Mouse (Mus musculus) heart, embryonic 10.5 days (tissue): Measurements from ENCODE around the gene Abcf1. TPM values are rescaled to one million over a fixed set of nuclear protein-coding genes. Genes with fewer than 3 reads are reported as not detected.
"Not testable (repeated sequence)": the region's sequence is repeated elsewhere in the genome, so short reads cannot be mapped to it uniquely, and the experiment has no call there.

Experiments
- DNase-seq: peaks from one replicate; pipeline ENCODE4 v3.0.0-alpha.2; 2017; ENCODE audit warnings: low spot score
- H3K27ac ChIP-seq: fragments of 300-500 bp; sonication (generic); 2 replicates; pipeline ENCODE4 v1.5.1; 2016; ENCODE audit warnings: mild to moderate bottlenecking
- H3K27me3 ChIP-seq: fragments of 300-500 bp; sonication (generic); 2 replicates; pipeline ENCODE4 v1.6.1; 2016; ENCODE audit warnings: mild to moderate bottlenecking; ENCODE audit not compliant: poor library complexity, insufficient read depth, severe bottlenecking
- H3K36me3 ChIP-seq: fragments of 300-500 bp; sonication (generic); 2 replicates; pipeline ENCODE4 v1.6.1; 2016; ENCODE audit warnings: mild to moderate bottlenecking, moderate library complexity
- H3K4me1 ChIP-seq: fragments of 300-500 bp; sonication (generic); 2 replicates; pipeline ENCODE4 v1.6.1; 2016; ENCODE audit warnings: mild to moderate bottlenecking
- H3K4me3 ChIP-seq: fragments of 300-500 bp; sonication (generic); 2 replicates; pipeline ENCODE4 v1.5.1; 2016; ENCODE audit warnings: mild to moderate bottlenecking, moderate library complexity
- H3K9me3 ChIP-seq: fragments of 300-500 bp; sonication (generic); 2 replicates; pipeline ENCODE4 v1.6.1; 2016; ENCODE audit warnings: mild to moderate bottlenecking, moderate library complexity
- WGBS: fragments of 180-500 bp; shearing (Covaris S2); methylation state at CpG from one replicate; pipeline ENCODE4 v1.1.7; 2016; 5-methylcytosine and 5-hydroxymethylcytosine counted together
- polyA plus RNA-seq: library from polyadenylated mRNA; unstranded; fragments of >200 nt; fragmentation: Nextera tagmentation; extraction: Ambion mirVana; gene quantifications from 2 replicates; pipeline ENCODE4 v1.2.1, GENCODE M21; 2016

Gene Abcf1
- polyA plus RNA-seq, 1 experiment from 2014 or later = 81.8 TPM

DNA sequence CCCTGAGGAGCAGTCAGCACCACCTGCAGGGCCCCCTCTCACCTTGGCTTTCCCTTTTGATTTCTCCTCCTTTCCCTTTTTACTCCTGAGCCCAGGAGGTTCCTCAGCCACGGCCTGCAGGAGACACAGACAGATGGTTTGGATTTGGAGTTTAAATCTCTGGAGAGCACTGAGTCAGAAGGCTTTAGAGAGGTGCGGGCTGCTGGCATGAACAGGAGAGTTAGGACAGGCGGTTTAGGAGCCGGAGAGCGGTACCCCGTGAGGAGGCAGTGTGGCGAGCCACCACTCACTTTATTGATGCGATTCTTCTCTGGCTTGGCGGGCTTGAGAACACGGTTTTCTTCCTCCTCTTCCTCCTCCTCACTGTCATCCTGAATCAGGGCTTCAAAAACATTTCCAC, 6.3 kb downstream of the Abcf1 start:
- 92% methylated on average over 10 of the region's 10 CpGs for WGBS
- Histone ChIP-seq H3K4me1 (peaks cover 2% of the 10 kb centered on the region), H3K9me3 (no peaks in the 10 kb centered on the region), H3K27me3 (no peaks in the 10 kb centered on the region), H3K36me3 (peaks cover 80% of the 10 kb centered on the region), H3K27ac (no peak overlapping the region), H3K4me3 (no peak overlapping the region)
- DNase-seq = peak; percentile 58

DNA sequence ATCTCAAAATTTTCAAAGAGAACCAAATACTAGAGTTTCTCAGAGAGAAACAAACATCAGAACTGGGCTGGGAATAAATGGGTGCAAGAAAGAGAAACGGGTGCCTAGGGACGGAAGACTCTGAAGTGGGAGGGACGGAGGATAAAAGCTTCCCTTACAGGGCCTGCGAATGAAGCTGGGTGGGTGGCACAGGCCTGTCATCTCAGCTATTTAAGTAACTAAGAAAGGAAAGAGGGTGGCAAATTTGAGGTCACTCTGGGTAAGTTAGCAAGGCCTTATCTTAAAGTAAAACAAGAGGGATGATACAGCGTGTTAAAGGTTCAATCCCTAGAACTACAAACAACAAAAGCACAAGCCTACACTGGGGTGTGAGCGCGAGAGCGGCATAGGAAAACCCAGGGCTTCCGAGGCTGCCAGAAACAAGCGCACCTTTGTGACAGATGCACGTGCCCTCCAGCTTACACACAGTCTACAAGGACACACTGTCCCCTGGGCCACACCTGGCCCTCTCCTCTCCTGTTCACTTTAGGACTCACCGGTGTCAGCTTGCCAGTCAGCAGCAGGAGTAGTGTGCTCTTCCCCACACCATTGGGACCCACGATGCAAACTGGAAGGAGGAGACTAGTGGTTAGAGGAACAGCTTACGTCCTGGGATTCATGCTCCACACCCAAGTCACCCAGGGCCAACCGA, 10.9 kb downstream of the Abcf1 start:
- Histone ChIP-seq H3K36me3 (peaks cover 88% of the 10 kb centered on the region), H3K27me3 (no peaks in the 10 kb centered on the region), H3K4me1 (no peaks in the 10 kb centered on the region), H3K27ac (no peak overlapping the region), H3K9me3 (no peaks in the 10 kb centered on the region), H3K4me3 (no peak overlapping the region)
- DNase-seq = peak; percentile 69
- WGBS = 95% methylated on average over 15 of the region's 15 CpGs

GRCm38 (mm10) chr17:35954665-35955064, 14.9 kb downstream of the Abcf1 start:
- Histone ChIP-seq H3K27me3 (no peaks in the 10 kb centered on the region), H3K9me3 (no peaks in the 10 kb centered on the region), H3K4me1 (no peaks in the 10 kb centered on the region), H3K4me3 (no peak overlapping the region), H3K36me3 (peaks cover 48% of the 10 kb centered on the region), H3K27ac (no peak overlapping the region)
- DNase-seq = no peak
- 75% methylated on average over 8 of the region's 8 CpGs for WGBS

DNA sequence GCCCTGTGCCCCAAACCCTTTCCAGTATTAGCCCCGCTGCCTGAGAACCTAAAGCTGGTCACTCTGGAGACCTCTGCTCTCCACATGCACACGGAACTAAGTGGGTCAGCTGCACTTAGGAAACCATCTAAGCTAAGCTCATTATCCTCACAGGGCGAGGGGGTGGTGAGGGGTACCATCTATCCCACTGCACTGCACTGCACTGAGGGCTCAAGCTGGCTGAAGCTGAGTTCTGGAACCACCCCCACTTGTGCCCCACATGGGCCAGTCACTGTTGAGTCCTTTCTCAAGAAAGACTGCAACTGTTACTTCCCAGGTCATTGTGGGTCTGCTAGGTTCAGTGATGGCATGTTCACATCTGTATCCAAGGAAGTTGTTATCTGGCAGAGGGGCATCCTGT, 17.0 kb downstream of the Abcf1 start:
- H3K4me1 ChIP-seq, H3K27me3 ChIP-seq, DNase-seq, H3K9me3 ChIP-seq, H3K27ac ChIP-seq, H3K4me3 ChIP-seq: not testable (repeated sequence)
- WGBS = 86% methylated on average over 3 of the region's 3 CpGs
- peaks cover 27% of the 10 kb centered on the region for H3K36me3 ChIP-seq

DNA sequence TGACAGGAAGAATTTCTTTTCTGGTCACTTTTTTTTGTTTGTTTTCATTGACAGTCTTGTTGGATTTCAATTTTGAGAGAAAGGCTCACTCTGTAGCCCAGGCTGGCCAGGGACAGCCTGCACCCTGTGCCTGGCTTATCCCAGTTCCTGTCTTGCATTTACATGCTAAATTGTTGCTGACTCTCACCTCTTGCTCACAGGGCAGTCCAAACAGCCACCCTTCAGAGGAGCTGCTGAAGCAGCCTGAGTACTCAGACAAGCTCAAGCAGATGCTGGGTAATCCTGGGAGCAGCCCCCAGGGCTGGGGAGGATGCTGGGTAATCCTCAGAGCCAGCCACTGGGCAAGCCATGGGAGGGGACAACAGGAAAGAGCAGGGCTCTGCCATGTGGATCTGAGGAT, 18.6 kb downstream of the Abcf1 start:
- H3K4me3 ChIP-seq, H3K4me1 ChIP-seq, H3K9me3 ChIP-seq, H3K27ac ChIP-seq, H3K27me3 ChIP-seq: not testable (repeated sequence)
- peak; percentile 68 for DNase-seq
- peaks cover 11% of the 10 kb centered on the region for H3K36me3 ChIP-seq

GRCm38 (mm10) chr17:35939941-35940340, 29.6 kb downstream of the Abcf1 start:
- WGBS = 48% methylated on average over 1 of the region's 1 CpGs
- H3K36me3 ChIP-seq = no peaks in the 10 kb centered on the region

DNA sequence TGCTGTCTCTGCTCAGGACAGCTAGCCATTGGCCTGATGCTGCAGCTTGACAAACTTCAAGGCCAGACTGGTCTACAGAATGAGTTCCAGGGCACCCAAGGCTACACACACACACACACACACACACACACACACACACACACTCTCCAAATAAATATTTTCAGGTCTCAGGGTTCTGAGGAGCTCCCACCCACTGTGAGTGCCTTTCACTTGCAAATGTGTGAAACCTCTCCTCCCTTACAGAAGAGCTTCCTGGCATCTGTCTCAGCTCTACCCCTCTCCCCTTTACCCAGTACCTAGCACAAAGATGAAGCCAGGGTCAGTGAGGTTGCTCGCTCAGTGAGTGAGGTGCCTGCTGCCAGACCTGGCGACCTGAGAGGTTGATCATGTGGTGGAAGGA, 30.5 kb downstream of the Abcf1 start:
- H3K36me3 ChIP-seq = no peaks in the 10 kb centered on the region
- 0 out of 2 replicates have a peak, but pooled peaks cover 5% of the 10 kb centered on the region for H3K9me3 ChIP-seq
- DNase-seq = no peak
- H3K4me3 ChIP-seq = no peak overlapping the region
- no peak overlapping the region for H3K27ac ChIP-seq
- no peaks in the 10 kb centered on the region for H3K27me3 ChIP-seq
- 37% methylated on average over 2 of the region's 2 CpGs for WGBS
- no peaks in the 10 kb centered on the region for H3K4me1 ChIP-seq

More at GRCm38 (mm10) chr17:35939941-35940340, 29.6 kb downstream of the Abcf1 start:
- Histone ChIP-seq H3K9me3 (0 out of 2 replicates have a peak, but pooled peaks cover 5% of the 10 kb centered on the region), H3K27me3 (no peaks in the 10 kb centered on the region), H3K4me3 (no peak overlapping the region), H3K4me1 (no peaks in the 10 kb centered on the region), H3K27ac (no peak overlapping the region)
- DNase-seq = no peak

- no peaks in the 10 kb centered on the region for H3K27me3 ChIP-seq
- whole genome bisulfite sequencing = 33% methylated on average over 2 of the region's 2 CpGs
- H3K27ac ChIP-seq = no peak overlapping the region
- 0 out of 2 replicates have a peak, but pooled peaks cover 5% of the 10 kb centered on the region for H3K9me3 ChIP-seq
- DNase-seq = peak; percentile 74
- H3K36me3 ChIP-seq = no peaks in the 10 kb centered on the region
- H3K4me1 ChIP-seq = no peaks in the 10 kb centered on the region
- H3K4me3 ChIP-seq = no peak overlapping the region
These were observed 31.7 kb downstream of the Abcf1 start for GRCm38 (mm10) chr17:35937700-35938348.

DNA sequence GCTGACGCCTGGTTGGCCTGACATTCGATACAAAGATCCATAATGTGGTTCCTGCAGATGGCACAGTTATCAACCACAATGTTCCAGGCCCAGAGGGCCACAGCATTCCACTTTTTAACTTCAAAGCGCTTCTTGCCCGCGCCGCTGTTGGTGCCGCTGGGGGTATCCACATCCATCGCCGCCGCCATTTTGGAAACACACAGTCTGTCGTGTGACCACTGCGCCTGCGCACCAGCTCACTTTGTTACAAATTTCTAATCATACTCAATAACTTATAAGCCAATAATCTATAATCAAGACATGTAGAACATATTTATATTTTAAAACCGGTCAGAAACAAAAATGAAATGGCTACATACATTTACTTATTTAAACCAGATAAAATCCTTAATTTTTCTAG, 33.8 kb downstream of the Abcf1 start:
- WGBS = 89% methylated on average over 14 of the region's 14 CpGs
- not testable (repeated sequence) for H3K4me3 ChIP-seq, H3K4me1 ChIP-seq, H3K27ac ChIP-seq, DNase-seq, H3K27me3 ChIP-seq, H3K9me3 ChIP-seq
- H3K36me3 ChIP-seq = peaks cover 16% of the 10 kb centered on the region

- Histone ChIP-seq H3K4me3 (no peak overlapping the region), H3K36me3 (peaks cover 48% of the 10 kb centered on the region), H3K4me1 (no peaks in the 10 kb centered on the region), H3K9me3 (no peaks in the 10 kb centered on the region), H3K27me3 (no peaks in the 10 kb centered on the region), H3K27ac (no peak overlapping the region)
- WGBS = 93% methylated on average over 4 of the region's 4 CpGs
- no peak for DNase-seq
These were observed 37.0 kb downstream of the Abcf1 start for GRCm38 (mm10) chr17:35932608-35933007.

DNA sequence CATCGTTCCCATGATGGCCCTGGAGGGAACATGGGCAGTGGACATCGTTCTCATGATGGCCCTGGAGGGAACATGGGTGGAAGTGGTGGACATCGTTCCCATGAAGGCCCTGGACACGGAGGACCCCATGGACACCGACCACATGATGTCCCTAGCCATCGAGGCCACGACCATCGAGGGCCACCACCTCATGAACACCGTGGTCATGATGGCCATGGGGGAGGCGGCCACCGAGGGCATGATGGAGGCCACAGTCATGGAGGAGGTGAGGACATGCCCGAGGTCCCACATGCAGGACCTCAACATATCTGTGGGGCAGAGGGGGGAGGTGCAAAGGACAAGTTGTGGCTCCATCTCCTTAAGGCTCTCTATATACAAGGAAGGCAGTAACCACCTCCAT, 38.9 kb downstream of the Abcf1 start:
- Histone ChIP-seq H3K4me3 (no peak overlapping the region), H3K27me3 (no peaks in the 10 kb centered on the region), H3K4me1 (0 out of 2 replicates have a peak, but pooled peaks cover 4% of the 10 kb centered on the region), H3K36me3 (peaks cover 64% of the 10 kb centered on the region), H3K9me3 (no peaks in the 10 kb centered on the region), H3K27ac (no peak overlapping the region)
- WGBS = 93% methylated on average over 12 of the region's 12 CpGs
- DNase-seq = no peak

- peak; percentile 68 for DNase-seq
- Histone ChIP-seq H3K4me3 (no peak overlapping the region), H3K27me3 (no peaks in the 10 kb centered on the region), H3K36me3 (peaks cover 74% of the 10 kb centered on the region), H3K4me1 (0 out of 2 replicates have a peak, but pooled peaks cover 4% of the 10 kb centered on the region), H3K27ac (no peak overlapping the region), H3K9me3 (no peaks in the 10 kb centered on the region)
- 94% methylated on average over 2 of the region's 2 CpGs for WGBS
These were observed 40.0 kb downstream of the Abcf1 start for GRCm38 (mm10) chr17:35929534-35929933.

GRCm38 (mm10) chr17:35927471-35927870, 42.1 kb downstream of the Abcf1 start:
- Histone ChIP-seq H3K27ac (no peak overlapping the region), H3K9me3 (no peaks in the 10 kb centered on the region), H3K4me3 (no peak overlapping the region), H3K4me1 (0 out of 2 replicates have a peak, but pooled peaks cover 4% of the 10 kb centered on the region), H3K27me3 (no peaks in the 10 kb centered on the region), H3K36me3 (peaks cover 89% of the 10 kb centered on the region)
- WGBS = 17% methylated on average over 1 of the region's 1 CpGs
- no peak for DNase-seq
